Mouse (Mus musculus): ENCODE results near the gene Plin1. TPM values are rescaled to one million over a fixed set of nuclear protein-coding genes. Genes with fewer than 3 reads are reported as not detected.
A peak's percentile ranks its signal among the peaks of the same experiment; 100 is the strongest.

Gene Plin1
- polyA plus RNA-seq, 1 experiment, result 58.4 TPM

- Histone ChIP-seq H3K27ac (ENCODE audit: insufficient read depth, low read depth, low read length) (no peak overlapping the region), H3K4me3 (ENCODE audit: insufficient read depth, low read depth, low read length) (no peak overlapping the region), H3K4me1 (ENCODE audit: control insufficient read depth, insufficient read depth, low read length) (no peaks in the 10 kb centered on the region), H3K27me3 (replicated peaks; ENCODE audit: control insufficient read depth, insufficient read depth, low read length) (no peaks in the 10 kb centered on the region), H3K36me3 (ENCODE audit: control insufficient read depth, insufficient read depth, low read length) (no peaks in the 10 kb centered on the region)
- TF ChIP-seq POLR2A (IDR thresholded peaks at IDR 0.05; ENCODE audit: low read depth, low read length), result no peak
- no peak for TF ChIP-seq CTCF (conservative IDR thresholded peaks at IDR 0.05; ENCODE audit: insufficient read depth, insufficient read length, low read depth, low read length)
- 73% methylated on average over 6 of the region's 6 CpGs for WGBS
- DNase-seq, result no peak
These were observed 15.0 kb upstream of the Plin1 start for GRCm38 (mm10) chr7:79747659-79748058.

DNA sequence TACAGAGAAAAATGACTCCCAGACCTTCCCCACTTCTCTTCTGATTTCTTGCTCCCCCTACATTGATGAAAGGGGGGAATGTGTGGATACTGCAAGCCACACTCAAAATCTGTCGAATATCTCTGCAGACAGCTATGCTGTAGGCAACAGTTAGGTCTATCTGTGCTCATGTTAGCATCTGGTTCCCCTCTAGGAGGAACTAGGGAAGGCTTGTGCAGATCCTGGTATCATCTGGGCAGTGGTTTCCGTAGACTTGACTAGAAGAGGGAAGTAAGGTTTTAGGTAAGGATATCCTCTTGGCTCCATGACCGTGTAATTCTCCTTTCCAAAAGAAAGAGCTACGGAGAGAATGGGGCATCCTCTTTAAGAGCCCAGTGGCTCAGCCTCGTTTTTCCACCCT, 11.9 kb upstream of the Plin1 start:
- WGBS, result 79% methylated on average over 5 of the region's 5 CpGs

DNA sequence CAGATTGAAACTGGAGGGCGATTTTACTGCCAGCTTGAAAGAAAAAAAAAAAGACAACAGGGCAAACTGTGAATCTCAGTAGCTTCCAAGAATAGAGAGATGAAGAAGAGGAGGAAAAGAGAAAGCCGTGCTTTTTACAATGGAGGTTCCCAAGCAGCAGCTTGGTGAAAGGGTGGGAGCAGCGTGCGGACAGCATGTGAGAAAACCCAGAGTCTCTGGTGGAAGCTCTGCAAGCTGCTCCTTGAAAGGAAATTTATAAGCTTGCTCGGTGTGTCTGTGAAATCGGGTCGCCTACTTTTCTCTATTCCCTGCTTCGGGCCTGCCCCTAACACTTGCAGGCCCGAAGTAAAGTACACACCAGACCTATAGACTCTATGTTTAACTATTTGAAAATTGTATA, 11.3 kb upstream of the Plin1 start:
- DNase-seq, result no peak
- H3K27ac ChIP-seq (ENCODE audit: insufficient read depth, low read depth, low read length), result no peak overlapping the region
- TF ChIP-seq CTCF (conservative IDR thresholded peaks at IDR 0.05; ENCODE audit: insufficient read depth, insufficient read length, low read depth, low read length), result no peak
- TF ChIP-seq POLR2A (IDR thresholded peaks at IDR 0.05; ENCODE audit: low read depth, low read length), result no peak
- no peaks in the 10 kb centered on the region for H3K4me1 ChIP-seq (ENCODE audit: control insufficient read depth, insufficient read depth, low read length)
- WGBS, result 93% methylated on average over 9 of the region's 9 CpGs
- H3K27me3 ChIP-seq (replicated peaks; ENCODE audit: control insufficient read depth, insufficient read depth, low read length), result no peaks in the 10 kb centered on the region
- no peaks in the 10 kb centered on the region for H3K36me3 ChIP-seq (ENCODE audit: control insufficient read depth, insufficient read depth, low read length)
- H3K4me3 ChIP-seq (ENCODE audit: insufficient read depth, low read depth, low read length), result no peak overlapping the region

More for the DNA sequence above, 11.9 kb upstream of the Plin1 start:
- DNase-seq, result no peak
- no peaks in the 10 kb centered on the region for H3K27me3 ChIP-seq (replicated peaks; ENCODE audit: control insufficient read depth, insufficient read depth, low read length)
- no peaks in the 10 kb centered on the region for H3K36me3 ChIP-seq (ENCODE audit: control insufficient read depth, insufficient read depth, low read length)
- H3K4me1 ChIP-seq (ENCODE audit: control insufficient read depth, insufficient read depth, low read length), result no peaks in the 10 kb centered on the region
- H3K27ac ChIP-seq (ENCODE audit: insufficient read depth, low read depth, low read length), result no peak overlapping the region
- TF ChIP-seq POLR2A (IDR thresholded peaks at IDR 0.05; ENCODE audit: low read depth, low read length) (no peak), CTCF (conservative IDR thresholded peaks at IDR 0.05; ENCODE audit: insufficient read depth, insufficient read length, low read depth, low read length) (no peak)
- H3K4me3 ChIP-seq (ENCODE audit: insufficient read depth, low read depth, low read length), result no peak overlapping the region

GRCm38 (mm10) chr7:79742659-79743536, 10.2 kb upstream of the Plin1 start, which contains the start of the genes Pex11a and Wdr93:
Pex11a (minus strand) TSS chr7:79743131.
Wdr93 (plus strand) TSS chr7:79743163.
- H3K4me1 ChIP-seq (ENCODE audit: control insufficient read depth, insufficient read depth, low read length), result no peaks in the 10 kb centered on the region

GRCm38 (mm10) chr7:79742277-79742658, 9.6 kb upstream of the Plin1 start:
- TF ChIP-seq CTCF (conservative IDR thresholded peaks at IDR 0.05; ENCODE audit: insufficient read depth, insufficient read length, low read depth, low read length) (no peak), POLR2A (IDR thresholded peaks at IDR 0.05; ENCODE audit: low read depth, low read length) (no peak)
- Histone ChIP-seq H3K4me1 (ENCODE audit: control insufficient read depth, insufficient read depth, low read length) (no peaks in the 10 kb centered on the region), H3K27me3 (replicated peaks; ENCODE audit: control insufficient read depth, insufficient read depth, low read length) (no peaks in the 10 kb centered on the region), H3K27ac (ENCODE audit: insufficient read depth, low read depth, low read length) (peak overlapping the region; percentile 63), H3K4me3 (ENCODE audit: insufficient read depth, low read depth, low read length) (peak overlapping the region; percentile 95), H3K36me3 (ENCODE audit: control insufficient read depth, insufficient read depth, low read length) (no peaks in the 10 kb centered on the region)
- 8% methylated on average over 11 of the region's 11 CpGs for WGBS
- DNase-seq, result no peak

More at GRCm38 (mm10) chr7:79742659-79743536, 10.2 kb upstream of the Plin1 start, which contains the start of the genes Pex11a and Wdr93:
- H3K27me3 ChIP-seq (replicated peaks; ENCODE audit: control insufficient read depth, insufficient read depth, low read length), result no peaks in the 10 kb centered on the region
- 3% methylated on average over 46 of the region's 46 CpGs for WGBS
- peak within 1 kb of the TSS; percentile 95 for H3K4me3 ChIP-seq (ENCODE audit: insufficient read depth, low read depth, low read length)
- peak; percentile 92 for DNase-seq
- TF ChIP-seq CTCF (conservative IDR thresholded peaks at IDR 0.05; ENCODE audit: insufficient read depth, insufficient read length, low read depth, low read length) (no peak), POLR2A (IDR thresholded peaks at IDR 0.05; ENCODE audit: low read depth, low read length) (no peak)
- H3K36me3 ChIP-seq (ENCODE audit: control insufficient read depth, insufficient read depth, low read length), result no peaks in the 10 kb centered on the region
- H3K27ac ChIP-seq (ENCODE audit: insufficient read depth, low read depth, low read length), result peak within 1 kb of the TSS; percentile 63

DNA sequence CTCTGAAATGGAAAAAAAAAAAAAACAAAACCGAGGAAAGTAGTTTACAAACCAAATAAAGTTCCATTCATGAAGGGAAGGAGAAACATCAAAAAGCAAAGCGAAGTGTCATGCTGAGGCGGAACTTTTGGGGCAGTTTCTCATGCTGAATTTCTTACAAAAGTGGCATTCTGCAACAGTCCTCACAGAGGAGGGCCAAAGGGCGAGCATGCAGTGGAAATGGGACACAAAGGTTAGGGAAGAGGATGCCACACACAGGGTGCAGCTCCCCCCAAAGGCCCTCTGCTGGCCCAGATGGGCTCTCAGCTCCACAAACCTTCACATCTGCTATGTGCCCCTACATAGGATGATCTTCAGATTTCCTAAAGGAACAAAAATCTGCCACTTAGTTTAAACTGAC, 7.6 kb upstream of the Plin1 start:
- Histone ChIP-seq H3K27me3 (replicated peaks; ENCODE audit: control insufficient read depth, insufficient read depth, low read length) (no peaks in the 10 kb centered on the region), H3K4me3 (ENCODE audit: insufficient read depth, low read depth, low read length) (no peak overlapping the region), H3K36me3 (ENCODE audit: control insufficient read depth, insufficient read depth, low read length) (no peaks in the 10 kb centered on the region), H3K27ac (ENCODE audit: insufficient read depth, low read depth, low read length) (no peak overlapping the region), H3K4me1 (ENCODE audit: control insufficient read depth, insufficient read depth, low read length) (0 out of 2 replicates have a peak, but pooled peaks cover 4% of the 10 kb centered on the region)
- peak; percentile 50 for DNase-seq
- TF ChIP-seq CTCF (conservative IDR thresholded peaks at IDR 0.05; ENCODE audit: insufficient read depth, insufficient read length, low read depth, low read length) (no peak), POLR2A (IDR thresholded peaks at IDR 0.05; ENCODE audit: low read depth, low read length) (no peak)
- 76% methylated on average over 4 of the region's 4 CpGs for WGBS

- Histone ChIP-seq H3K27me3 (replicated peaks; ENCODE audit: control insufficient read depth, insufficient read depth, low read length) (no peaks in the 10 kb centered on the region), H3K4me1 (ENCODE audit: control insufficient read depth, insufficient read depth, low read length) (peaks cover 13% of the 10 kb centered on the region; the same call in 1 of the 2 replicates), H3K27ac (ENCODE audit: insufficient read depth, low read depth, low read length) (no peak overlapping the region), H3K4me3 (ENCODE audit: insufficient read depth, low read depth, low read length) (no peak overlapping the region), H3K36me3 (ENCODE audit: control insufficient read depth, insufficient read depth, low read length) (no peaks in the 10 kb centered on the region)
- no peak for DNase-seq
- 82% methylated on average over 2 of the region's 2 CpGs for WGBS
- TF ChIP-seq POLR2A (IDR thresholded peaks at IDR 0.05; ENCODE audit: low read depth, low read length), result no peak
These were observed 6.2 kb upstream of the Plin1 start for GRCm38 (mm10) chr7:79738913-79739312.
